Mouse (Mus musculus): ENCODE results near the gene Gpr25.

GRCm38 (mm10) chr1:136253472-136253871, 7.2 kb downstream of the Gpr25 start:
- TF ChIP-seq CTCF (IDR thresholded peaks at IDR 0.05; ENCODE audit: low read depth) = no peak
- no peak for TF ChIP-seq EP300 (IDR thresholded peaks at IDR 0.05; ENCODE audit: low read depth)

Data from heart, postnatal 0 days (tissue).